20 mouse cellular contexts compared by ENCODE assay signal in the genomic region with DNA sequence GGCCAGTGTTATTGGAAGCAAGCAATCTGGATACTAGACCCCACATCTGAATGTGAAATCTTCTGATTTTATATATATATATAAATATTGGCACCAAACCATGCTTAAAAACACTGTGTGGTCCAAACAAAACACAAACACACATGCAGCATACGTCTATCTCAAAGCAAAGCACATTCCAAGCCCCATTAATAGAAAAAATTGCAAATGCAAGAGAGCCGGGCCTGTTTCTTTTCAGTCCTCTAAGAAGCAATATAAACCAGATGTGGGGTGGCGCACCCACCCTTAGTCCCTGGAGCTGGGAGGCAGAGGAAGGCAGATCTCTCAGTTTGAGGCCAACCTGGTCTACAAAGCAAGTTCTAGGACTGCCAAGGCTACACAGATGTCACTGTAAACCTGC.
A peak's percentile ranks its signal among the peaks of the same experiment; 100 is the strongest.
DNase-seq lines count a peak whose midpoint lies in the region; ATAC-seq lines count a peak whose summit lies in the region.
"Had no signal": no experiment of that assay in that cellular context is flagged by ENCODE, and none has a peak within 500 bp of the region (broad histone marks: within the 10 kb centered on the region; RNA-seq: fewer than 3 reads in every experiment).

No protein-coding gene starts in this region.

- no peaks in the 10 kb centered on the region for H3K27me3 ChIP-seq in lung, embryonic 16.5 days (ENCODE audit: control insufficient read depth, insufficient read depth, low read depth, low read length)
- no peaks in the 10 kb centered on the region for H3K27me3 ChIP-seq in embryonic facial prominence, embryonic 14.5 days (replicated peaks; ENCODE audit: control insufficient read depth, insufficient read depth, low read length)
- H3K27me3 ChIP-seq in limb, embryonic 13.5 days, result no peaks in the 10 kb centered on the region
- H3K27me3 ChIP-seq: forebrain, embryonic 12.5 days; hindbrain, embryonic 13.5 days had no signal

- H3K27ac ChIP-seq in lung, embryonic 16.5 days (ENCODE audit: low read length), result no peak overlapping the region
- H3K27ac ChIP-seq in embryonic facial prominence, embryonic 14.5 days (replicated peaks; ENCODE audit: low read depth, low read length), result no peak overlapping the region
- H3K27ac ChIP-seq in limb, embryonic 13.5 days, result peak overlapping the region; percentile 28; the same call in 1 of the 2 replicates
- H3K27ac ChIP-seq: forebrain, embryonic 12.5 days; heart, embryonic 10.5 days; hindbrain, embryonic 13.5 days; hindbrain, postnatal 0 days had no signal

- H3K36me3 ChIP-seq in lung, embryonic 16.5 days (ENCODE audit: control insufficient read depth, insufficient read depth, low read length), result no peaks in the 10 kb centered on the region
- H3K36me3 ChIP-seq in embryonic facial prominence, embryonic 14.5 days (ENCODE audit: control insufficient read depth, insufficient read depth, low read length), result no peaks in the 10 kb centered on the region
- H3K36me3 ChIP-seq in limb, embryonic 13.5 days, result no peaks in the 10 kb centered on the region
- H3K36me3 ChIP-seq: forebrain, embryonic 12.5 days; heart, embryonic 10.5 days; hindbrain, embryonic 13.5 days had no signal

- 47% methylated on average over 3 of the region's 3 CpGs for WGBS in lung, embryonic 16.5 days
- 29% methylated on average over 3 of the region's 3 CpGs for WGBS in embryonic facial prominence, embryonic 14.5 days
- 27% methylated on average over 3 of the region's 3 CpGs for WGBS in limb, embryonic 13.5 days

- peak; percentile 34; the same call in 1 of the 2 replicates for ATAC-seq in lung, embryonic 16.5 days (ENCODE audit: low read depth)
- no peak for ATAC-seq in embryonic facial prominence, embryonic 14.5 days (ENCODE audit: low read depth)
- no peak for ATAC-seq in limb, embryonic 13.5 days (ENCODE audit: low FRiP score, low read depth)
- ATAC-seq: forebrain, embryonic 16.5 days; hindbrain, postnatal 0 days had no signal

- 0 out of 2 replicates have a peak, but pooled peaks cover 2% of the 10 kb centered on the region for H3K4me1 ChIP-seq in lung, embryonic 16.5 days (replicated peaks; ENCODE audit: control insufficient read depth, insufficient read depth, low read length)
- H3K4me1 ChIP-seq in embryonic facial prominence, embryonic 14.5 days (ENCODE audit: control insufficient read depth, insufficient read depth, low read length), result peaks cover 21% of the 10 kb centered on the region
- H3K4me1 ChIP-seq in limb, embryonic 13.5 days, result peaks cover 41% of the 10 kb centered on the region

- no peaks in the 10 kb centered on the region for H3K9me3 ChIP-seq in lung, embryonic 16.5 days (ENCODE audit: control insufficient read depth, low read length)
- no peaks in the 10 kb centered on the region for H3K9me3 ChIP-seq in embryonic facial prominence, embryonic 14.5 days (ENCODE audit: control insufficient read depth, low read length)
- H3K9me3 ChIP-seq in limb, embryonic 13.5 days, result no peaks in the 10 kb centered on the region
- H3K9me3 ChIP-seq: forebrain, embryonic 12.5 days; heart, embryonic 10.5 days; hindbrain, embryonic 13.5 days had no signal

- no peak overlapping the region for H3K4me3 ChIP-seq in lung, embryonic 16.5 days (ENCODE audit: low read length)
- H3K4me3 ChIP-seq in embryonic facial prominence, embryonic 14.5 days (ENCODE audit: low read depth, low read length), result no peak overlapping the region
- no peak overlapping the region for H3K4me3 ChIP-seq in limb, embryonic 13.5 days
- H3K4me3 ChIP-seq: forebrain, embryonic 12.5 days; heart, embryonic 10.5 days; hindbrain, embryonic 13.5 days had no signal

- H3K9ac ChIP-seq in lung, embryonic 16.5 days (ENCODE audit: low read length), result no peak overlapping the region
- no peak overlapping the region for H3K9ac ChIP-seq in embryonic facial prominence, embryonic 14.5 days (ENCODE audit: low read depth, low read length)
- H3K9ac ChIP-seq in limb, embryonic 13.5 days, result no peak overlapping the region
- H3K9ac ChIP-seq: forebrain, embryonic 12.5 days; hindbrain, embryonic 13.5 days had no signal

- no peak for DNase-seq in lung, postnatal 10 days
- DNase-seq in embryonic facial prominence, embryonic 14.5 days (ENCODE audit: low spot score), result peak; percentile 83
- DNase-seq in cerebellum, adult 11 months, result no peak
- no peak for DNase-seq in retina, embryonic 14.5 days (ENCODE audit: low spot score)
- DNase-seq: adrenal gland, postnatal 10 days; cerebellum, adult 18-20 months; cerebellum, adult 9-11 months; cerebellum, postnatal 36 days; embryo, embryonic 11 days; gastrocnemius, postnatal 10 days; heart, adult 18-20 months; heart, postnatal 10 days; heart, postnatal 4 days had no signal

- H3K4me2 ChIP-seq in lung, embryonic 16.5 days (ENCODE audit: low read depth, low read length), result no peak overlapping the region
- H3K4me2 ChIP-seq in embryonic facial prominence, embryonic 14.5 days (ENCODE audit: low read depth, low read length), result no peak overlapping the region
- H3K4me2 ChIP-seq in limb, embryonic 13.5 days (replicated peaks), result no peak overlapping the region
- H3K4me2 ChIP-seq: forebrain, embryonic 12.5 days; hindbrain, embryonic 13.5 days had no signal
